Mouse (Mus musculus): ENCODE data around the gene Serpine2. TPM values are rescaled to one million over a fixed set of nuclear protein-coding genes. Genes with fewer than 3 reads are reported as not detected.

Serpine2 gene
- polyA plus RNA-seq (2021; fragmentation: Nextera tagmentation) = 321 and 331 TPM in 2 replicates
- long read RNA-seq, experiment 1, transcript Serpine2-201 (9 exons, 2,210 nt) = major isoform, 853 of 956 reads
- long read RNA-seq, experiment 1, partial matches to known transcripts = 64 of 956 reads
- long read RNA-seq, experiment 1, other reads (novel, unspliced or antisense) = 37 of 956 reads
- long read RNA-seq, experiment 2, transcript Serpine2-201 (9 exons, 2,210 nt) = major isoform, 300 of 430 reads
- long read RNA-seq, experiment 2, partial matches to known transcripts = 107 of 430 reads
- long read RNA-seq, experiment 2, other reads (novel, unspliced or antisense) = 19 of 430 reads

DNA sequence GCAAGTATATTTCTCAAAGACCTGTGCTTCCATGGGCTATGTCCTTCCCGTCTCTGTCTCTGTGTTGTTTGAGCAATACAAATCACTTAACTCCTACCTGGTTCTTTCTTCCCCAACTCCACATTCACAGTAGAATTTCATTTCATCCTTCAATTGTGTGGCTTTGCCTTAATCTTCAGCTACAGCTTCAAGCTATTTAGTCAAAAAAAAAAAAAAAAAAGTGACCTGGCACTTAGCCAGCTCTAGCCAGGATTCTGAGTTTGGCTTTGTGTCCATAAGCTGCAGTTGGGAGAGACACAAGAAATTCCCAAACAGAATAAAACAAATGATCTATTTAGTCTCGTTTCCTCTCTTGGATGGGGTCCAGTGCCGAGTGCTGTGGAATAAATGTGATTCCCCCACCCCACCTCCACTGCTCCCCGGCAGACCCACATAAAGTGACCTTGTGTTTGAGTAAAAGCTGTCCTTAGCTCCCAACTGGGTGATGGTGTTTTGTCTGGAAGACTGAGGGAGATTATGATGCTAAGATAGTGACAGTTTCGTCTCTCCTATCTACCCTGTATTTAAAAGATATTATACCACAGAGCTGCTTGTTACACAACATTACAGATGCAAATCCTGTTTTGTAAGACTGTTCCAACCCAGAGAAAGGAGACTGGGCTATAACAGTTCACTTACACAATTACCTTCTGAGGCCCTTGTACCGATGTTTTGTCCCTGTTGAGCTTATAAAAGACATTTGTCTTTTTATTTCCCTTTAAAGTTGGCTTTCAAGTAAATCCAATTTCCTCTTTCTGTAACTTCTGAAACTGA is at the start of gene Serpine2:
Gene Serpine2, minus strand, starts transcription at position 51 of the 813 bp plus-strand sequence.

DNA sequence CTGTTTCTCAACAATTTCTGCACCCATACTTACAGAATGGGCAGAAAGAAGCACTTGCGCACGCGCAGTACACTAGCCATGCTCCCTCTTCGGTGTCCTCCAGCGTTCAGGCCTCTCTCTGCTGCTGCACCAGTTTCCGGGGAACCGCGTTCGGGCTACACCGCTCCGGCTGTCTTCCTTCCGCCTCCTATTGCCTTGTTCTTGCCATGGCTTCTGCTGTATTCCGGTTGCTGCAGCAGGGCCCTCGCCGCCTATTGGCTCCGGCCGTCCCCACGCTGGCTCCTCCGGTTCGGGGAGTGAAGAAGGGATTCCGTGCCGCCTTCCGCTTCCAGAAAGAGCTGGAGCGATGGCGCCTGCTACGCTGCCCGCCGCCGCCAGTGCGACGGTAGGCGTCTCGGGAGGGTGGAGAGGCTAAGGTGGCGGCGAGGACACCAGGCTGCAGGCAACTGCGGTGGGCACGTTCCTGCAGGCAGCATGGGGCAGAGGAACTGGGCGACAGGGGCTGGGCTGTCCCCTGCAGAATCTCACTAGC is 85.0 kb downstream of the Serpine2 start, which contains the start of the genes Mrpl44 and Wdfy1:
Gene Mrpl44, plus strand, starts transcription at position 92 of the 532 bp plus-strand sequence.
Gene Wdfy1, minus strand, starts transcription at position 217 of the 532 bp plus-strand sequence.

Other genes with a start within 250 kb of the Serpine2 start
- gene Ap1s3, start 189.2 kb downstream of the Serpine2 start, polyA plus RNA-seq (2021; fragmentation: Nextera tagmentation) = 0.44 and 1.8 TPM in 2 replicates
- 50.2 and 52.8 TPM in 2 replicates for gene Mrpl44, start 85.2 kb downstream of the Serpine2 start, polyA plus RNA-seq (2021; fragmentation: Nextera tagmentation)
- gene Wdfy1, start 85.0 kb downstream of the Serpine2 start, polyA plus RNA-seq (2021; fragmentation: Nextera tagmentation) = 6.6 and 38.0 TPM in 2 replicates